Mouse (Mus musculus): ENCODE data around the gene Adck1.
"Not testable (repeated sequence)": the region's sequence is repeated elsewhere in the genome, so short reads cannot be mapped to it uniquely, and the experiment has no call there.

Adck1 gene

GRCm38 (mm10) chr12:88360441-88361119 lies at the start of gene Adck1:
Gene Adck1 (plus strand): TSS chr12:88360554.
- CTCF ChIA-PET = interaction anchor here (0.6 kb wide), 1 partner anchor 43 kb away, joined by 6 read pairs; no protein-coding TSS in a partner anchor

- CTCF ChIA-PET = no interaction called here
Measured at GRCm38 (mm10) chr12:88314556-88314955, 45.8 kb upstream of the Adck1 start.

GRCm38 (mm10) chr12:88323926-88324325 lies 36.4 kb upstream of the Adck1 start, which contains the start of gene Gm5039:
Gene Gm5039 (minus strand): TSS chr12:88324026.
- CTCF ChIA-PET = not testable (repeated sequence)

- CTCF ChIA-PET = not testable (repeated sequence)
Measured at GRCm38 (mm10) chr12:88336662-88337413, 23.5 kb upstream of the Adck1 start.

- CTCF ChIA-PET = not testable (repeated sequence)
Measured at GRCm38 (mm10) chr12:88341286-88341685, 19.1 kb upstream of the Adck1 start.

GRCm38 (mm10) chr12:88354182-88354702 lies 6.1 kb upstream of the Adck1 start:
- CTCF ChIA-PET = no interaction called here

- CTCF ChIA-PET = no interaction called here
Measured at GRCm38 (mm10) chr12:88361120-88361445, 729 bp downstream of the Adck1 start.

GRCm38 (mm10) chr12:88367673-88368072 lies 7.3 kb downstream of the Adck1 start:
- CTCF ChIA-PET = no interaction called here

GRCm38 (mm10) chr12:88368618-88369017 lies 8.3 kb downstream of the Adck1 start:
- CTCF ChIA-PET = no interaction called here

GRCm38 (mm10) chr12:88369690-88370089 lies 9.3 kb downstream of the Adck1 start:
- CTCF ChIA-PET = not testable (repeated sequence)

GRCm38 (mm10) chr12:88370321-88370720 lies 10.0 kb downstream of the Adck1 start:
- CTCF ChIA-PET = not testable (repeated sequence)

- CTCF ChIA-PET = no interaction called here
Measured at GRCm38 (mm10) chr12:88372018-88372417, 11.7 kb downstream of the Adck1 start.

- CTCF ChIA-PET = interaction anchor here (0.6 kb wide), 1 partner anchor 10 kb away, joined by 3 read pairs; no protein-coding TSS in a partner anchor
Measured at GRCm38 (mm10) chr12:88376820-88377219, 16.5 kb downstream of the Adck1 start.

- CTCF ChIA-PET = no interaction called here
Measured at GRCm38 (mm10) chr12:88378256-88378655, 17.9 kb downstream of the Adck1 start.

GRCm38 (mm10) chr12:88388832-88389231 lies 28.5 kb downstream of the Adck1 start:
- CTCF ChIA-PET = no interaction called here

GRCm38 (mm10) chr12:88398658-88399057 lies 38.3 kb downstream of the Adck1 start:
- CTCF ChIA-PET = no interaction called here

GRCm38 (mm10) chr12:88403541-88403940 lies 43.2 kb downstream of the Adck1 start:
- CTCF ChIA-PET = no interaction called here

GRCm38 (mm10) chr12:88405113-88405512 lies 44.8 kb downstream of the Adck1 start:
- CTCF ChIA-PET = no interaction called here

GRCm38 (mm10) chr12:88407996-88408322 lies 47.6 kb downstream of the Adck1 start:
- CTCF ChIA-PET = no interaction called here

- CTCF ChIA-PET = no interaction called here
Measured at GRCm38 (mm10) chr12:88408323-88409047, 48.1 kb downstream of the Adck1 start.

- CTCF ChIA-PET = no interaction called here
Measured at GRCm38 (mm10) chr12:88413239-88413638, 52.9 kb downstream of the Adck1 start.

GRCm38 (mm10) chr12:88419912-88420621 lies 59.7 kb downstream of the Adck1 start:
- CTCF ChIA-PET = no interaction called here
